Mouse (Mus musculus) MEL (cell line): Measurements from ENCODE around the gene Chchd1. TPM values are rescaled to one million over a fixed set of nuclear protein-coding genes. Genes with fewer than 3 reads are reported as not detected.

ENCODE experiments used
- DNase-seq: peaks from one replicate; pipeline ENCODE4 v3.0.0; 2011; ENCODE audit warnings: low read depth, low spot score
- H3K27ac ChIP-seq: 2 replicates; pipeline ENCODE4 v1.5.1; 2012; ENCODE audit warnings: low read depth, mild to moderate bottlenecking, control low read depth, low read length, moderate library complexity; ENCODE audit not compliant: control insufficient read depth
- H3K27me3 ChIP-seq, 2 experiments: fragments of 150-350 bp in 1 of 2; sonication (generic) in 1 of 2; 2 replicates each; pipeline ENCODE4 v1.6.1; 2012; ENCODE audit warnings: low read length in 2 of 2, mild to moderate bottlenecking in 2 of 2, improper control_type of control experiment in 1 of 2, moderate library complexity in 1 of 2; ENCODE audit not compliant: insufficient read depth in 2 of 2, control insufficient read depth in 1 of 2
- H3K36me3 ChIP-seq, 2 experiments: 2 replicates each; pipeline ENCODE4 v1.6.1; 2012 to 2014; ENCODE audit warnings: low read length in 2 of 2, improper control_type of control experiment in 1 of 2, inconsistent platforms in 1 of 2, mild to moderate bottlenecking in 1 of 2; ENCODE audit not compliant: insufficient read depth in 2 of 2, control insufficient read depth in 1 of 2
- H3K4me1 ChIP-seq, 2 experiments: fragments of 150-350 bp in 1 of 2; sonication (generic) in 1 of 2; 2 replicates each; pipeline ENCODE4 v1.6.1; 2012; ENCODE audit warnings: low read length in 2 of 2, improper control_type of control experiment in 1 of 2, mild to moderate bottlenecking in 1 of 2; ENCODE audit not compliant: insufficient read depth in 2 of 2, control insufficient read depth in 1 of 2
- H3K4me3 ChIP-seq, 2 experiments: fragments of 150-350 bp in 1 of 2; sonication (generic) in 1 of 2; 2 replicates each; pipeline ENCODE4 v1.5.1; 2012; ENCODE audit warnings: low read depth in 2 of 2, low read length in 2 of 2, mild to moderate bottlenecking in 2 of 2, moderate library complexity in 2 of 2, control low read depth in 1 of 2, improper control_type of control experiment in 1 of 2; ENCODE audit not compliant: control insufficient read depth in 1 of 2, insufficient read depth in 1 of 2
- H3K79me2 ChIP-seq: 2 replicates; pipeline ENCODE4 v1.6.1; 2012; ENCODE audit warnings: mild to moderate bottlenecking, low read length, moderate library complexity; ENCODE audit not compliant: control insufficient read depth, poor library complexity, insufficient read depth
- H3K9ac ChIP-seq: 2 replicates; pipeline ENCODE4 v1.6.1; 2012; ENCODE audit warnings: low read depth, mild to moderate bottlenecking, control low read depth, low read length, moderate library complexity; ENCODE audit not compliant: control insufficient read depth, poor library complexity, severe bottlenecking
- H3K9me3 ChIP-seq: fragments of 150-350 bp; sonication (generic); replicated peaks from 2 replicates; pipeline ENCODE4 v1.6.1; 2012; ENCODE audit warnings: mild to moderate bottlenecking, low read length, improper control_type of control experiment, moderate library complexity; ENCODE audit not compliant: insufficient read depth
- CHD1 ChIP-seq: IDR thresholded peaks from 2 replicates; pipeline ENCODE4 v1.6.1; 2012; ENCODE audit warnings: low read depth, mild to moderate bottlenecking, inconsistent platforms, low read length, improper control_type of control experiment
- CHD2 ChIP-seq: IDR thresholded peaks from 2 replicates; pipeline ENCODE4 v1.6.1; 2011; ENCODE audit warnings: low read length, improper control_type of control experiment
- CTCF ChIP-seq, 3 experiments: IDR thresholded peaks in 2 of 3; conservative IDR thresholded peaks in 1 of 3; 2 replicates each; pipeline ENCODE4 v1.5.1; 2011 to 2012; ENCODE audit warnings: low read length in 3 of 3, low read depth in 2 of 3, mild to moderate bottlenecking in 2 of 3, improper control_type of control experiment in 1 of 3, inconsistent platforms in 1 of 3, mixed read lengths in 1 of 3, moderate library complexity in 1 of 3; ENCODE audit not compliant: control insufficient read depth in 1 of 3, insufficient read depth in 1 of 3, poor library complexity in 1 of 3, severe bottlenecking in 1 of 3
- E2F4 ChIP-seq: IDR thresholded peaks from 2 replicates; pipeline ENCODE4 v1.6.1; 2011; ENCODE audit warnings: low read depth, low read length, improper control_type of control experiment, borderline replicate concordance
- ELF1 ChIP-seq: IDR thresholded peaks from 2 replicates; pipeline ENCODE4 v1.6.1; 2014; ENCODE audit warnings: low read depth, mild to moderate bottlenecking, inconsistent platforms, low read length, improper control_type of control experiment, moderate library complexity
- EP300 ChIP-seq, 2 experiments: IDR thresholded peaks; 2 replicates each; pipeline ENCODE4 v1.6.1; 2011; ENCODE audit warnings: improper control_type of control experiment in 2 of 2, low read length in 2 of 2, low read depth in 1 of 2, mild to moderate bottlenecking in 1 of 2
- ETS1 ChIP-seq: IDR thresholded peaks from 2 replicates; pipeline ENCODE4 v1.6.1; 2012; ENCODE audit warnings: low read depth, mild to moderate bottlenecking, inconsistent platforms, low read length, improper control_type of control experiment, moderate library complexity
- GABPA ChIP-seq: IDR thresholded peaks from 2 replicates; pipeline ENCODE4 v1.6.1; 2012; ENCODE audit warnings: low read depth, mild to moderate bottlenecking, inconsistent platforms, low read length, improper control_type of control experiment, moderate library complexity
- GATA1 ChIP-seq: IDR thresholded peaks from 2 replicates; pipeline ENCODE4 v1.6.1; 2011; ENCODE audit warnings: low read depth, low read length, improper control_type of control experiment
- HCFC1 ChIP-seq: IDR thresholded peaks from 2 replicates; pipeline ENCODE4 v1.6.1; 2012; ENCODE audit warnings: low read depth, mild to moderate bottlenecking, inconsistent platforms, low read length, improper control_type of control experiment, moderate library complexity
- JUND ChIP-seq: IDR thresholded peaks from 2 replicates; pipeline ENCODE4 v1.6.1; 2011; ENCODE audit warnings: low read depth, mild to moderate bottlenecking, improper control_type of control experiment, low read length
- KAT2A ChIP-seq: conservative IDR thresholded peaks from 2 replicates; pipeline ENCODE4 v1.6.1; 2012; ENCODE audit warnings: low read depth, low read length, improper control_type of control experiment, inconsistent platforms
- MAFK ChIP-seq: IDR thresholded peaks from 2 replicates; pipeline ENCODE4 v1.6.1; 2011; ENCODE audit warnings: low read depth, mild to moderate bottlenecking, low read length, improper control_type of control experiment, borderline replicate concordance
- MAX ChIP-seq: IDR thresholded peaks from 2 replicates; pipeline ENCODE4 v1.6.1; 2011; ENCODE audit warnings: low read length, improper control_type of control experiment
- MAZ ChIP-seq: IDR thresholded peaks from 2 replicates; pipeline ENCODE4 v1.6.1; 2012; ENCODE audit warnings: low read depth, mild to moderate bottlenecking, inconsistent platforms, low read length, improper control_type of control experiment
- MEF2A ChIP-seq: IDR thresholded peaks from 2 replicates; pipeline ENCODE4 v1.6.1; 2014; ENCODE audit warnings: low read depth, mild to moderate bottlenecking, inconsistent platforms, low read length, improper control_type of control experiment; ENCODE audit not compliant: poor library complexity, insufficient replicate concordance, severe bottlenecking; ENCODE audit errors: extremely low read depth
- MXI1 ChIP-seq: IDR thresholded peaks from 2 replicates; pipeline ENCODE4 v1.6.1; 2011; ENCODE audit warnings: mild to moderate bottlenecking, low read depth, low read length, improper control_type of control experiment
- MYC ChIP-seq: IDR thresholded peaks from 2 replicates; pipeline ENCODE4 v1.6.1; 2011; ENCODE audit warnings: low read depth, mild to moderate bottlenecking, low read length, improper control_type of control experiment, moderate library complexity
- NELFE ChIP-seq: IDR thresholded peaks from 2 replicates; pipeline ENCODE4 v1.6.1; 2011; ENCODE audit warnings: low read depth, low read length, improper control_type of control experiment
- NRF1 ChIP-seq: IDR thresholded peaks from 2 replicates; pipeline ENCODE4 v1.6.1; 2014; ENCODE audit warnings: low read depth, mild to moderate bottlenecking, inconsistent platforms, low read length, improper control_type of control experiment, moderate library complexity; ENCODE audit not compliant: poor library complexity, insufficient read depth, severe bottlenecking
- POLR2A ChIP-seq, 2 experiments: IDR thresholded peaks; 2 replicates each; pipeline ENCODE4 v1.6.1; 2011 to 2012; ENCODE audit warnings: low read length in 2 of 2, mild to moderate bottlenecking in 2 of 2, control low read depth in 1 of 2, improper control_type of control experiment in 1 of 2, low read depth in 1 of 2, moderate library complexity in 1 of 2; ENCODE audit not compliant: control insufficient read depth in 1 of 2, insufficient read depth in 1 of 2, poor library complexity in 1 of 2
- POLR2AphosphoS2 ChIP-seq: IDR thresholded peaks from 2 replicates; pipeline ENCODE4 v1.6.1; 2011; ENCODE audit warnings: low read length, improper control_type of control experiment
- POLR2AphosphoS5 ChIP-seq: IDR thresholded peaks from 2 replicates; pipeline ENCODE4 v1.6.1; 2012; ENCODE audit warnings: low read depth, borderline replicate concordance, mild to moderate bottlenecking, inconsistent platforms, low read length, moderate library complexity, mixed read lengths
- RAD21 ChIP-seq: IDR thresholded peaks from 2 replicates; pipeline ENCODE4 v1.6.1; 2011; ENCODE audit warnings: mild to moderate bottlenecking, low read depth, low read length, improper control_type of control experiment
- RCOR1 ChIP-seq: IDR thresholded peaks from 2 replicates; pipeline ENCODE4 v1.6.1; 2012; ENCODE audit warnings: low read depth, mild to moderate bottlenecking, inconsistent platforms, low read length, improper control_type of control experiment
- SIN3A ChIP-seq: IDR thresholded peaks from 2 replicates; pipeline ENCODE4 v1.6.1; 2012; ENCODE audit warnings: low read length, improper control_type of control experiment, inconsistent platforms
- SMC3 ChIP-seq: IDR thresholded peaks from 2 replicates; pipeline ENCODE4 v1.6.1; 2011; ENCODE audit warnings: low read depth, low read length, improper control_type of control experiment
- TAL1 ChIP-seq: IDR thresholded peaks from 2 replicates; pipeline ENCODE4 v1.6.1; 2012; ENCODE audit warnings: mild to moderate bottlenecking, inconsistent platforms, low read length, moderate library complexity, mixed read lengths
- TBP ChIP-seq: IDR thresholded peaks from 2 replicates; pipeline ENCODE4 v1.8.0; 2011; ENCODE audit warnings: low read depth, low read length, improper control_type of control experiment
- TCF12 ChIP-seq: IDR thresholded peaks from 2 replicates; pipeline ENCODE4 v1.6.1; 2014; ENCODE audit warnings: low read depth, mild to moderate bottlenecking, inconsistent platforms, low read length, improper control_type of control experiment, moderate library complexity
- UBTF ChIP-seq: IDR thresholded peaks from 2 replicates; pipeline ENCODE4 v1.6.1; 2012; ENCODE audit warnings: low read depth, mild to moderate bottlenecking, inconsistent platforms, low read length, improper control_type of control experiment, moderate library complexity, borderline replicate concordance; ENCODE audit not compliant: insufficient read depth
- USF1 ChIP-seq: IDR thresholded peaks from 2 replicates; pipeline ENCODE4 v1.6.1; 2014; ENCODE audit warnings: low read depth, mild to moderate bottlenecking, inconsistent platforms, low read length, improper control_type of control experiment, moderate library complexity
- USF2 ChIP-seq, 2 experiments: IDR thresholded peaks; 2 replicates each; pipeline ENCODE4 v1.6.1; 2011 to 2012; ENCODE audit warnings: improper control_type of control experiment in 2 of 2, low read length in 2 of 2, borderline replicate concordance in 1 of 2, inconsistent platforms in 1 of 2, low read depth in 1 of 2, mild to moderate bottlenecking in 1 of 2; ENCODE audit not compliant: insufficient read depth in 1 of 2
- ZKSCAN1 ChIP-seq: IDR thresholded peaks from 2 replicates; pipeline ENCODE4 v1.6.1; 2012; ENCODE audit warnings: low read depth, mild to moderate bottlenecking, inconsistent platforms, low read length, improper control_type of control experiment, moderate library complexity
- ZMIZ1 ChIP-seq: IDR thresholded peaks from 2 replicates; pipeline ENCODE4 v1.6.1; 2012; ENCODE audit warnings: low read depth, mild to moderate bottlenecking, inconsistent platforms, low read length, improper control_type of control experiment, moderate library complexity
- ZNF384 ChIP-seq: IDR thresholded peaks from 2 replicates; pipeline ENCODE4 v1.6.1; 2012; ENCODE audit warnings: low read depth, mild to moderate bottlenecking, inconsistent platforms, low read length, improper control_type of control experiment
- polyA plus RNA-seq, 2 experiments: library from polyadenylated mRNA; stranded (reverse) in 1 of 2; unstranded in 1 of 2; fragments of >175 nt in 1 of 2; fragments of >200 nt in 1 of 2; gene quantifications; 2 replicates each; pipeline versions ENCODE4 v1.2.1 to v1.2.4; 2012; ENCODE audit warnings: low replicate concordance in 2 of 2, low read depth in 1 of 2; ENCODE audit not compliant: insufficient read length in 2 of 2, insufficient read depth in 1 of 2, missing spikeins in 1 of 2
- total RNA-seq: library from RNA; depleted of rRNA; stranded (reverse); fragments of 300-350 nt; gene quantifications from 2 replicates; pipeline ENCODE4 v1.2.3, GENCODE M21; 2012; rRNA removed

Chchd1 gene
- total RNA-seq = 154 and 164 TPM in 2 replicates
- 100 to 1,000 TPM in 1 of 2 experiments, not detected in 1; 136 TPM for polyA plus RNA-seq

DNA sequence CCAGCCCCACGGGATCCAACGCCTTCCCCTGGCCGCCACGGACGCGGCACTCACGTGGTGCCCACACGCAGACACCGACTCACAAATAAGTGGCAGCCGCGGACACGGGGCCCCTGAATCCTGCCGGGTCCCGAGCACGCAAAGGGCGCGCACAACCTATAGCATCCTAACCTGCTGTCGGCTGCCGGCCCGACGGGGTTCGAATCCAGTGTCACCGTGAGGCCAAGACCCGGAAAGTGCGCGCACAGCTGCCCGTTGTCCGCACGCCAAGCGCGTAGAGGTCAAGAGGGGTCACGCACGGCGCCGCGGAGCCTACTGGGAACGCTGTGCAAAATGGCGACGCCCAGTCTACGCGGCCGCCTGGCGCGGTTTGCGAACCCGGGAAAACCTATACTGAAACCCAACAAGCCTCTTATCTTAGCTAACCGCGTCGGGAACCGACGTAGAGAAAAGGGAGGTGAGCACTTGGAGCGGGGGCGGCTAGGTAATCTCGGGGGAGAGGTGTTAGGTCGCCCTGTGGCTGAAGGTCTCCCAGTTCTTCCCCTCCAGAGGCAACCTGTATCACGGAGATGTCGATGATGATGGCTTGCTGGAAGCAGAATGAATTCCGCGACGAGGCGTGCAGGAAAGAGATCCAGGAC, at the start of gene Chchd1:
TSS of gene Chchd1 (plus strand) at position 266 of the 641 bp plus-strand sequence.
- DNase-seq = peak; percentile 90
- H3K9me3 ChIP-seq = no peaks in the 10 kb centered on the region
- peaks cover 0 to 45% of the 10 kb centered on the region in 2 experiments; a peak in 3 of 4 replicates for H3K36me3 ChIP-seq
- H3K27me3 ChIP-seq = no peaks in the 10 kb centered on the region
- H3K79me2 ChIP-seq = peaks cover 40% of the 10 kb centered on the region
- H3K9ac ChIP-seq = peak within 1 kb of the TSS; percentile 93
- H3K4me1 ChIP-seq = peaks cover 19 to 25% of the 10 kb centered on the region in 2 experiments
- peak within 1 kb of the TSS; percentile 73 to 94 for H3K4me3 ChIP-seq
- H3K27ac ChIP-seq = peak within 1 kb of the TSS; percentile 92
- TF ChIP-seq E2F4 = peak; percentile 76; the same call in 1 of the 2 replicates
- TF ChIP-seq GATA1 = no peak
- TF ChIP-seq KAT2A = peak; percentile 83
- peak; percentile 71 for TF ChIP-seq TBP
- no peak for TF ChIP-seq GABPA
- no peak for TF ChIP-seq MAFK
- no peak for TF ChIP-seq JUND
- peak in 1 of 2 experiments; percentile 49; a peak in 2 of 4 replicates for TF ChIP-seq EP300 (IDR thresholded peaks at IDR 0.05; ENCODE audit: low read depth in 1 of 2, low read length in 2 of 2)
- no peak for TF ChIP-seq UBTF
- TF ChIP-seq ZKSCAN1 = no peak
- peak; percentile 87 for TF ChIP-seq MYC
- no peak for TF ChIP-seq CHD2
- TF ChIP-seq MXI1 = peak; percentile 95
- peak; percentile 90 for TF ChIP-seq POLR2AphosphoS2
- no peak for TF ChIP-seq TAL1
- TF ChIP-seq RCOR1 = no peak
- peak; percentile 93 for TF ChIP-seq HCFC1
- TF ChIP-seq MEF2A = no peak
- TF ChIP-seq POLR2AphosphoS5 = no peak
- no peak for TF ChIP-seq SMC3
- TF ChIP-seq USF1 = peak; percentile 64
- TF ChIP-seq CTCF (IDR thresholded peaks at IDR 0.05 in 2 of 3, conservative IDR thresholded peaks at IDR 0.05 in 1 of 3; ENCODE audit: control insufficient read depth in 1 of 3, insufficient read depth in 1 of 3, low read depth in 2 of 3, low read length in 3 of 3, poor library complexity in 1 of 3, severe bottlenecking in 1 of 3) = no peak
- TF ChIP-seq ETS1 = peak; percentile 40; the same call in 1 of the 2 replicates
- peak; percentile 87 for TF ChIP-seq ZMIZ1
- peak; percentile 91 for TF ChIP-seq NELFE
- no peak for TF ChIP-seq USF2 (IDR thresholded peaks at IDR 0.05; ENCODE audit: borderline replicate concordance in 1 of 2, insufficient read depth in 1 of 2, low read depth in 1 of 2, low read length in 2 of 2)
- TF ChIP-seq NRF1 = peak; percentile 58
- 0 out of 2 replicates have a peak, but pooled peaks have one; percentile 65 for TF ChIP-seq MAZ
- peak; percentile 48; the same call in 1 of the 2 replicates for TF ChIP-seq CHD1
- TF ChIP-seq ELF1 = peak; percentile 81
- TF ChIP-seq ZNF384 = no peak
- TF ChIP-seq MAX = peak; percentile 81; the same call in 1 of the 2 replicates
- peak; percentile 82 for TF ChIP-seq TCF12
- peak; percentile 89 to 93 for TF ChIP-seq POLR2A (IDR thresholded peaks at IDR 0.05; ENCODE audit: control insufficient read depth in 1 of 2, insufficient read depth in 1 of 2, low read depth in 1 of 2, low read length in 2 of 2, poor library complexity in 1 of 2)
- no peak for TF ChIP-seq RAD21
- peak; percentile 95 for TF ChIP-seq SIN3A
